Mouse (Mus musculus): Measurements from ENCODE around the gene Plxnb1. TPM values are rescaled to one million over a fixed set of nuclear protein-coding genes. Genes with fewer than 3 reads are reported as not detected.

The Plxnb1 gene
- polyA plus RNA-seq (2015; fragmentation: Nextera tagmentation; extraction: Ambion mirVana) = 3.3 and 3.7 TPM in 2 replicates

DNA sequence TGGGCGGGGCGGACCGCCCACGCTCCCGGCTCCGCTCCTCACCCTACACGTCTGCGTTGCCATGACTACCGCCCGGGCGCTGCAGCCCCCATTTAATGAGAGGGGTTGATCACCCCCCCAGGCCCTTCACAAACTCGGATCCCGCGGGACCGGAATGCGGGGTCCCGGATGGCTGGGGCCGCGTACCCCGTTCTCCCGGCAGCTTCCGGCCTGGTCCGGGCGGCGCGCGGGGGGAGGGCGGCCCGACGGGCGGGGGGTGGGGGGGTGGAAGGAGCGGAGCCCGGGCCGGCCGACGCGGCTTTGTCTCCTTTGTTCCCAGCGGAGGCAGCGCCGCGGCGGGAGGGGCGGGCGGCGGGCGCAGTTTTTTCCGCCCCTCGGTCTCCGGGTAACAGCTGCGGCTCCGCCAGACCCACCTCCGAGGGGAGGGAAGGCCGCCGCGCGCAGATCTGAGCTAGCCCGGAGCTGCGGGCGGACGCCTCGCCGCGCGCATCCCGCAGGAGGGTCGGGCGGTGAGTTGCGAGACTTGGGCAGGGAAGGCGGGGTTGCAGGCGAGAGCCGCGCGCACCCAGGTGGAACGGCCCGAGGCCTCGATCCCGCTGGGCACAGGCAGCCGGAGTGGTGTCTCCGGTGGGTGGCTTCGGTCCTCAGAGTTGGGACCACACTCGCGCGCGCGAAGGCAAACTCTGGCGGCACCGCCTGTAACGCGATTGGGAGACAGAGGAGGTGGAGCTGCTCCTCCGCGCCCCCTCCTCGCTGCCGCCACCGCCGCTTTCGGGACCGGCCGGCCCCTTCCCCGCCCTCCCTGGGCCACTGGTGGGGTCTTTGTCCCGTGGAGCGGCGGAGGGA lies at the start of gene Plxnb1:
Gene Plxnb1, plus strand, starts transcription at position 253 of the 846 bp plus-strand sequence.

DNA sequence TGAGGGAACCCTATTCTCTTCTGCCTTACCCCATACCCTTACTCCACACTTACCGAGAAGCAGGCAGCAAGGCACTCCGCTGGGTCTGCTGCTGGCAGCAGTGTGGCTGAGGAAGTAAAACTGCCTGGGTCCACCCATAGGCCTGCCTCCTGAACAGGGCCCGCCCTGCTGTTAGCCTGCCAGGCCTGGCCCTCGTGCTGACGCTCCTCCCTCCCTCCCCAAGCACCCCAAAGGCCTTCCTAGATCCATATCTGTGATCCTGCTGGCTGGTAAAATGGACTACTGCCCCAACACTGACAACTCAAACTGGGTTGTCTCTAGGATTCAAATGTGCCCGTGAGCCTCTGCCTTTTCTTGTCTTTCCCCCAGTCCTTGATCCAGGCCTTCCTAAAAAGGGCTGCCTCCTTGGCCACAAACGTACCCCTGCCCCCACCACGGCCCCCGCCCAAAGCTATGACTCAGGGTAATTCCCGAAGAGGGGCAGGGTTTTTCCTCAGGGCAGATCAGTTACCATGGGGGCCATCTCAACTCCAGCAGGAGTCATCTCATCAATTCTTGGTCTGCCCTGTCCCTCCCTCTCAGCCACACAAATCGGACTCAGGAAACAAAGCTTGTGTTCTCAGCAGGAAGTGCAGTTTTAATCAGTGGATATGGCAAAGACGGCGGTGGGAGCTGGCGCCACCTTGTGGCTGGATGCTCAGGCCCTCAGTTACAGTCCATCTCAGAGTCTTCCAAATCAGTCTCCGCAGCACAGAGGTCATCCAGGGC lies 35.9 kb upstream of the Plxnb1 start, which contains the start of gene Trex1:
Gene Trex1, minus strand, starts transcription at position 599 of the 768 bp plus-strand sequence.

DNA sequence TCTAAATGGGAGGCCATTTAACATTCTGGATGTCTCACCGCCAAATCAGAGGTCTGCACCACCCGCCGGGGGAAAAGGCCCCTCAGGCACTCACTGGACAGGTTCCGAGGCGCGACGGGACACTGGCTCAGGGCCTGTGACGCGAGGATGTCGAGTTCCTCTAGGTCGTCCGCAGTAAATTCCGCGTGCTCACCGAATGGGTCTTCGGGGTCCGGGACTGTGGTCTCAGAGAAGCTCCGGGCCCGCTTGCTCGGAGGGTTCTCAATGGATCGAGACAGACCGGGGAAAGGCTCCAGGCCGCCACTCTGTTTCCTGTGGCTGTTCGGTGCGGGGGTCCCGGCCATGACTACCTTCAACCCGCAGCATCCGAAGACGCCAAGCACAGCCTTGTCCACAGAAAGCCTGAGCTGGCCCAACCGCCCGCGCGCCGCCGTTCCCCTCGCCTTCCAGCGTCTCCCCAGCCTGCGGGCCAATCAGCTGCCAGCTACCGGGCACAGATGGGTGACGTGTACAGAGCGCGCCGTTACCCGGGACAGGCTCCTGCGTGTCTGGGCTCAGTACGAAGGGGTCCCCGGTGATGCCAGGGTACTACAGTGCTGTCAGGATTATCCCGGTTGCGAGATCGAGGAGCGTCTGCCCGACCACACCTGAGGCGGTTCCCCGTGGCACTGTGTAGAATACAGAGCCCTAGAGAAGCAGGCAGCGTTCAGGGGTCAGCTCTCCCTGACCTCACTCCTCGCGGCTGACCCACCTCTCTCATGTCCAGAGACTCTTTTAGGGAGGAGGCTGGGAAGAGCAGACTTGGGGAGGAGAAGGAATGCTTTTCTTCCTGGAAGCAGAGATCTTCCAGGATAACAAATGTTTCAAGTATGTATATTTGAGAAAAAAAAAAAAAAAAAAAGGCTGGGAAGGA lies 21.3 kb upstream of the Plxnb1 start, which contains the start of gene Atrip:
Gene Atrip, minus strand, starts transcription at position 464 of the 913 bp plus-strand sequence.

DNA sequence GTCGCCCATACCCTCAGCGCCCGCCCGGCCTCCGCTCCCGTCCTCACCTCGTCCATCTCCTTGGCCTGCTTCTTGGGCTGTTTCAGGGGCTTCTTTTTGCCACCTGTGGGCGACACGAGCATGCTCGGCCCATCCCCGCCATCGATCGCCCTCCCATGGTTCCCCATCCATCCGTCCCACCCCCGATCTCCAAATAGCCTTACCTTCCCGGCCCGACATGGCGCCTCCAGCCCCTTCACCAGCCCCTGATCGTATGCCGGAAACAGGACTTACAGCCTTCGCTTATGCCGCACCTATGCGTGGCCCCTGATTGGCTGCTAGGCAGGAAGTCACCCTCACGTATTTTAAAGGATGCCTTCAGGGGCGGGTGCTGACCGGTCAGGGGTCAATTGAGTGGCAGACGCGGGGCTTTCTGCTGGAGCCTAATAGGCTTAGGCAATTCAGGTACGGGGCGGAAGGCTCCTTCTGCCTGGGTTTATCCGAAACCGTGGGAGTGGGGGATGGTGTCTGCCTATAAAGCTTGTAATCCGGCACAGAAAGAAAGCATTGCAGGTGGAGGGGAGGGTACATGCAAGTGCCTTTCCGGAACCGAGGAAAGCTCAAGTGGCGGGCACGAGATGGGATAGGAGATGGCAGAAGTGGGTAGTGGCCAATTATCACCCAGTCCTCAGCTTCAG lies 12.9 kb upstream of the Plxnb1 start, which contains the start of the genes Ccdc51 and Tma7:
Gene Ccdc51, plus strand, starts transcription at position 370 of the 677 bp plus-strand sequence.
Gene Tma7, minus strand, starts transcription at position 464 of the 677 bp plus-strand sequence.

DNA sequence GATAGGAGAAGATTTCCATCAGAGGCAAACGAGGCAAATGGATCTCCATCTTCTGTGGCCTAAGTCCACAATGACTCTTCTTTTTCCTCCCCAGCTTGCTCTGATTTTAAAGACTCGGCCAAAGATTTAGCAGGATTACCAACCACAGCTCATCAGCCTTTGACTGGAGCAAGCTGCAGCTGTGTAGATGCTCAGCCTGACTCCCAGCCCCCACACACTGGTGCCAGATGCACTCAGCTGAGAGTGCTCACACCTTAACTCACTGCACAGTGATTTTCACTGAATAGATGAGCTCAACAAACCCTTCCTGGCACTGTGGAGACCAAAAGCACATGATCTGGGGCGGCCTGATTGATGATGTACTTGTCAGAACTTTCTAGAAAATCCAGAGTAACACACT lies 66.8 kb downstream of the Plxnb1 start, which contains the start of gene Fbxw21:
Gene Fbxw21, minus strand, starts transcription at position 101 of the 400 bp plus-strand sequence.

Other genes starting within 250 kb of the Plxnb1 start
- gene Slc26a6, start 242.1 kb upstream of the Plxnb1 start, polyA plus RNA-seq (2015; fragmentation: Nextera tagmentation; extraction: Ambion mirVana) = 5.2 and 5.4 TPM in 2 replicates
- gene Tmem89, start 180.8 kb upstream of the Plxnb1 start, polyA plus RNA-seq (2015; fragmentation: Nextera tagmentation; extraction: Ambion mirVana) = not detected in 2 replicates
- gene Uqcrc1, start 158.8 kb upstream of the Plxnb1 start, polyA plus RNA-seq (2015; fragmentation: Nextera tagmentation; extraction: Ambion mirVana) = 369 and 386 TPM in 2 replicates
- 2.6 and 3.5 TPM in 2 replicates for gene Col7a1, start 141.8 kb upstream of the Plxnb1 start, polyA plus RNA-seq (2015; fragmentation: Nextera tagmentation; extraction: Ambion mirVana)
- not detected in 2 replicates for gene Ucn2, start 109.4 kb upstream of the Plxnb1 start, polyA plus RNA-seq (2015; fragmentation: Nextera tagmentation; extraction: Ambion mirVana)
- 6.9 and 8.0 TPM in 2 replicates for gene Pfkfb4, start 103.6 kb upstream of the Plxnb1 start, polyA plus RNA-seq (2015; fragmentation: Nextera tagmentation; extraction: Ambion mirVana)
- 134 and 166 TPM in 2 replicates for gene Shisa5, start 56.8 kb upstream of the Plxnb1 start, polyA plus RNA-seq (2015; fragmentation: Nextera tagmentation; extraction: Ambion mirVana)
- 18.5 and 25.6 TPM in 2 replicates for gene Trex1, start 35.7 kb upstream of the Plxnb1 start, polyA plus RNA-seq (2015; fragmentation: Nextera tagmentation; extraction: Ambion mirVana)
- 13.7 and 17.2 TPM in 2 replicates for gene Atrip, start 21.3 kb upstream of the Plxnb1 start, polyA plus RNA-seq (2015; fragmentation: Nextera tagmentation; extraction: Ambion mirVana)
- gene Ccdc51, start 12.9 kb upstream of the Plxnb1 start, polyA plus RNA-seq (2015; fragmentation: Nextera tagmentation; extraction: Ambion mirVana) = 7.1 and 9.1 TPM in 2 replicates
- gene Tma7, start 12.8 kb upstream of the Plxnb1 start, polyA plus RNA-seq (2015; fragmentation: Nextera tagmentation; extraction: Ambion mirVana) = 350 and 394 TPM in 2 replicates
- gene Fbxw21, start 66.7 kb downstream of the Plxnb1 start, polyA plus RNA-seq (2015; fragmentation: Nextera tagmentation; extraction: Ambion mirVana) = 0.08 and 0.14 TPM in 2 replicates
- gene Fbxw13, start 100.6 kb downstream of the Plxnb1 start, polyA plus RNA-seq (2015; fragmentation: Nextera tagmentation; extraction: Ambion mirVana) = not detected in 2 replicates
- gene Fbxw20, start 139.4 kb downstream of the Plxnb1 start, polyA plus RNA-seq (2015; fragmentation: Nextera tagmentation; extraction: Ambion mirVana) = 0.48 TPM in 1 of 2 replicates, not detected in the other
- gene Fbxw14, start 192.3 kb downstream of the Plxnb1 start, polyA plus RNA-seq (2015; fragmentation: Nextera tagmentation; extraction: Ambion mirVana) = 0.30 and 0.59 TPM in 2 replicates
- 0.29 TPM in 1 of 2 replicates, not detected in the other for gene Fbxw28, start 244.3 kb downstream of the Plxnb1 start, polyA plus RNA-seq (2015; fragmentation: Nextera tagmentation; extraction: Ambion mirVana)